Mouse (Mus musculus): ENCODE data around the gene Fam221b. TPM values are rescaled to one million over a fixed set of nuclear protein-coding genes. Genes with fewer than 3 reads are reported as not detected.

The Fam221b gene
- polyA plus RNA-seq, 1 experiment from 2014 or later, result 3.3 TPM

GRCm38 (mm10) chr4:43691026-43691425 is 22.1 kb upstream of the Fam221b start:
- Histone ChIP-seq H3K27me3 (no peaks in the 10 kb centered on the region), H3K4me2 (no peak overlapping the region), H3K36me3 (replicated peaks) (peaks cover 42% of the 10 kb centered on the region), H3K4me3 (replicated peaks) (no peak overlapping the region), H3K9ac (no peak overlapping the region), H3K4me1 (no peaks in the 10 kb centered on the region), H3K27ac (no peak overlapping the region), H3K9me3 (no peaks in the 10 kb centered on the region)
- 90% methylated on average over 5 of the region's 5 CpGs for WGBS
- ATAC-seq (ENCODE audit: low FRiP score), result no peak

- H3K27me3 ChIP-seq, result no peaks in the 10 kb centered on the region
- no peaks in the 10 kb centered on the region for H3K9me3 ChIP-seq
- no peak overlapping the region for H3K9ac ChIP-seq
- 95% methylated on average over 17 of the region's 17 CpGs for WGBS
- H3K27ac ChIP-seq, result no peak overlapping the region
- peaks cover 52% of the 10 kb centered on the region for H3K36me3 ChIP-seq (replicated peaks)
- H3K4me2 ChIP-seq, result no peak overlapping the region
- H3K4me3 ChIP-seq (replicated peaks), result no peak overlapping the region
- ATAC-seq (ENCODE audit: low FRiP score), result no peak
- no peaks in the 10 kb centered on the region for H3K4me1 ChIP-seq
Observed at GRCm38 (mm10) chr4:43690021-43690420, 21.1 kb upstream of the Fam221b start.

- Histone ChIP-seq H3K4me3 (replicated peaks) (no peak overlapping the region), H3K27ac (no peak overlapping the region), H3K4me1 (no peaks in the 10 kb centered on the region), H3K27me3 (no peaks in the 10 kb centered on the region), H3K36me3 (replicated peaks) (peaks cover 64% of the 10 kb centered on the region), H3K9me3 (no peaks in the 10 kb centered on the region), H3K4me2 (no peak overlapping the region), H3K9ac (no peak overlapping the region)
- WGBS, result 92% methylated on average over 7 of the region's 7 CpGs
- ATAC-seq (ENCODE audit: low FRiP score), result no peak
Observed at GRCm38 (mm10) chr4:43679416-43680043, 10.6 kb upstream of the Fam221b start.

GRCm38 (mm10) chr4:43678541-43678940 is 9.6 kb upstream of the Fam221b start:
- peaks cover 62% of the 10 kb centered on the region for H3K36me3 ChIP-seq (replicated peaks)
- WGBS, result 89% methylated on average over 6 of the region's 6 CpGs

GRCm38 (mm10) chr4:43675608-43676007 is 6.7 kb upstream of the Fam221b start:
- Histone ChIP-seq H3K27me3 (no peaks in the 10 kb centered on the region), H3K9me3 (no peaks in the 10 kb centered on the region), H3K9ac (no peak overlapping the region), H3K4me1 (peaks cover 22% of the 10 kb centered on the region), H3K4me3 (replicated peaks) (no peak overlapping the region), H3K4me2 (no peak overlapping the region), H3K36me3 (replicated peaks) (peaks cover 41% of the 10 kb centered on the region), H3K27ac (no peak overlapping the region)
- no peak for ATAC-seq (ENCODE audit: low FRiP score)
- WGBS, result 88% methylated on average over 4 of the region's 4 CpGs

More at GRCm38 (mm10) chr4:43678541-43678940, 9.6 kb upstream of the Fam221b start:
- Histone ChIP-seq H3K4me2 (no peak overlapping the region), H3K9me3 (no peaks in the 10 kb centered on the region), H3K9ac (no peak overlapping the region), H3K4me1 (no peaks in the 10 kb centered on the region), H3K4me3 (replicated peaks) (no peak overlapping the region), H3K27me3 (no peaks in the 10 kb centered on the region), H3K27ac (no peak overlapping the region)
- no peak for ATAC-seq (ENCODE audit: low FRiP score)

GRCm38 (mm10) chr4:43674974-43675373 is 6.0 kb upstream of the Fam221b start:
- Histone ChIP-seq H3K4me2 (no peak overlapping the region), H3K27ac (no peak overlapping the region), H3K36me3 (replicated peaks) (peaks cover 39% of the 10 kb centered on the region), H3K4me1 (peaks cover 29% of the 10 kb centered on the region), H3K9me3 (no peaks in the 10 kb centered on the region), H3K9ac (no peak overlapping the region), H3K4me3 (replicated peaks) (no peak overlapping the region), H3K27me3 (no peaks in the 10 kb centered on the region)
- 84% methylated on average over 5 of the region's 5 CpGs for WGBS
- no peak for ATAC-seq (ENCODE audit: low FRiP score)

GRCm38 (mm10) chr4:43673703-43674102 is 4.8 kb upstream of the Fam221b start:
- Histone ChIP-seq H3K9ac (no peak overlapping the region), H3K4me3 (replicated peaks) (no peak overlapping the region), H3K4me2 (no peak overlapping the region), H3K27me3 (no peaks in the 10 kb centered on the region), H3K4me1 (peaks cover 35% of the 10 kb centered on the region), H3K9me3 (no peaks in the 10 kb centered on the region), H3K36me3 (replicated peaks) (peaks cover 34% of the 10 kb centered on the region), H3K27ac (no peak overlapping the region)
- no peak for ATAC-seq (ENCODE audit: low FRiP score)
- WGBS, result 85% methylated on average over 8 of the region's 8 CpGs

GRCm38 (mm10) chr4:43672070-43672469 is 3.1 kb upstream of the Fam221b start:
- ATAC-seq (ENCODE audit: low FRiP score), result peak; percentile 24; the same call in 1 of the 2 replicates
- Histone ChIP-seq H3K4me1 (peaks cover 39% of the 10 kb centered on the region), H3K4me2 (peak overlapping the region; percentile 21), H3K27ac (no peak overlapping the region), H3K27me3 (no peaks in the 10 kb centered on the region), H3K36me3 (replicated peaks) (peaks cover 19% of the 10 kb centered on the region), H3K4me3 (replicated peaks) (no peak overlapping the region), H3K9ac (no peak overlapping the region), H3K9me3 (no peaks in the 10 kb centered on the region)
- 7% methylated on average over 2 of the region's 2 CpGs for WGBS

GRCm38 (mm10) chr4:43669428-43669794 is 466 bp upstream of the Fam221b start:
- H3K4me2 ChIP-seq, result peak overlapping the region; percentile 85
- H3K4me3 ChIP-seq (replicated peaks), result peak overlapping the region; percentile 77
- peak; percentile 58 for ATAC-seq (ENCODE audit: low FRiP score)
- peaks cover 4% of the 10 kb centered on the region for H3K36me3 ChIP-seq (replicated peaks)
- H3K9me3 ChIP-seq, result no peaks in the 10 kb centered on the region
- H3K4me1 ChIP-seq, result peaks cover 39% of the 10 kb centered on the region
- H3K27me3 ChIP-seq, result peaks cover 22% of the 10 kb centered on the region
- under 1% methylated on average over 19 of the region's 25 CpGs for WGBS
- no peak overlapping the region; the same call in 1 of the 2 replicates for H3K27ac ChIP-seq
- peak overlapping the region; percentile 84 for H3K9ac ChIP-seq

GRCm38 (mm10) chr4:43666412-43666811 is 2.5 kb downstream of the Fam221b start:
- Histone ChIP-seq H3K4me1 (peaks cover 25% of the 10 kb centered on the region), H3K27ac (no peak overlapping the region), H3K4me2 (no peak overlapping the region), H3K9me3 (no peaks in the 10 kb centered on the region), H3K36me3 (replicated peaks) (no peaks in the 10 kb centered on the region), H3K27me3 (peaks cover 43% of the 10 kb centered on the region), H3K9ac (no peak overlapping the region), H3K4me3 (replicated peaks) (no peak overlapping the region)
- no peak for ATAC-seq (ENCODE audit: low FRiP score)
- 28% methylated on average over 4 of the region's 4 CpGs for whole genome bisulfite sequencing

GRCm38 (mm10) chr4:43657146-43657545 is 11.8 kb downstream of the Fam221b start:
- Histone ChIP-seq H3K4me1 (peaks cover 18% of the 10 kb centered on the region), H3K4me3 (replicated peaks) (peak overlapping the region; percentile 72), H3K27ac (no peak overlapping the region), H3K36me3 (replicated peaks) (no peaks in the 10 kb centered on the region), H3K9ac (no peak overlapping the region), H3K9me3 (no peaks in the 10 kb centered on the region), H3K4me2 (peak overlapping the region; percentile 73), H3K27me3 (peaks cover 12% of the 10 kb centered on the region)
- ATAC-seq (ENCODE audit: low FRiP score), result no peak
- WGBS, result 63% methylated on average over 4 of the region's 4 CpGs

- Histone ChIP-seq H3K9ac (peak within 1 kb of the TSS; percentile 81), H3K4me3 (replicated peaks) (peak within 1 kb of the TSS; percentile 72), H3K36me3 (replicated peaks) (peaks cover 2% of the 10 kb centered on the region; the same call in 1 of the 2 replicates), H3K4me1 (peaks cover 18% of the 10 kb centered on the region), H3K9me3 (no peaks in the 10 kb centered on the region), H3K27ac (peak within 1 kb of the TSS; percentile 91), H3K4me2 (peak within 1 kb of the TSS; percentile 73), H3K27me3 (peaks cover 6% of the 10 kb centered on the region)
- ATAC-seq (ENCODE audit: low FRiP score), result peak; percentile 96
- 1% methylated on average over 33 of the region's 34 CpGs for WGBS
Observed at GRCm38 (mm10) chr4:43656339-43657109, 12.4 kb downstream of the Fam221b start, which contains the start of gene Hint2. Gene Hint2 (minus strand): TSS chr4:43656466.

All from forebrain, embryonic 12.5 days (tissue).